ENCODE assay signal across 31 mouse cellular contexts in the genomic region with DNA sequence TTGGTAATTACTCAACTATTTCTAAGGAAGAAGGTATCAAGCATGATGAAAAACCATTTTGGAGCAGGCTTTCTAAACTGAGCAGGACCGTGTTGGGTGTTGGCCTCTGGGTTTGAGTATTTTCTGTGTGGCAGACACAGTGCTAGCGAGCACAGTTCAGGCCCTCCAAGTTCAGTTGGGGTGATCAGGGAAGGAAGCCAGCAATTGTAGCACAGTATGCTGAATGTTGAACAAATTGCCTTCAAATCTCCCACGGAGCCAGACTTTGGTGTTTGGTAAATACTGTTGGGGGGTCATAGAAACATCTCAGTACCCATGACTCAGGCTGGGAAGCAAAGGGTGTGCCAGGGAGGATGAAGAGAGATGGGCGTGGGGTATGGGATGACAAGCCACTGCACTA. TPM values are rescaled to one million over a fixed set of nuclear protein-coding genes. Genes with fewer than 3 reads are reported as not detected.
"Had no signal": no experiment of that assay in that cellular context is flagged by ENCODE, and none has a peak within 500 bp of the region (broad histone marks: within the 10 kb centered on the region; RNA-seq: fewer than 3 reads in every experiment).

No protein-coding gene starts in this region.

- DNase-seq: cerebellum, adult 2 months; cerebellum, adult 8-10 months; cerebellum, adult 9-10 months; cerebellum, adult 9-11 months; cerebellum, postnatal 10 days; cerebellum, postnatal 14 days; cerebellum, postnatal 25 days; cerebellum, postnatal 36 days; embryo, embryonic 11 days; forebrain, postnatal 0 days; gastrocnemius, adult 2 months; gastrocnemius, postnatal 10 days; gastrocnemius, postnatal 14 days; gastrocnemius, postnatal 25 days; gastrocnemius, postnatal 36 days; heart, adult 18-20 months; heart, adult 2 months had no signal

- H3K27me3 ChIP-seq: embryonic facial prominence, embryonic 12.5 days; embryonic facial prominence, embryonic 13.5 days; embryonic facial prominence, embryonic 15.5 days; forebrain, embryonic 12.5 days; forebrain, embryonic 13.5 days; forebrain, embryonic 15.5 days had no signal

- H3K9ac ChIP-seq: embryonic facial prominence, embryonic 12.5 days; embryonic facial prominence, embryonic 13.5 days; embryonic facial prominence, embryonic 15.5 days; forebrain, embryonic 12.5 days; forebrain, embryonic 13.5 days; forebrain, embryonic 15.5 days; forebrain, postnatal 0 days had no signal

- H3K4me2 ChIP-seq: embryonic facial prominence, embryonic 12.5 days; embryonic facial prominence, embryonic 13.5 days; embryonic facial prominence, embryonic 15.5 days; forebrain, embryonic 12.5 days; forebrain, embryonic 13.5 days; forebrain, embryonic 15.5 days had no signal

- H3K27ac ChIP-seq: embryonic facial prominence, embryonic 10.5 days; embryonic facial prominence, embryonic 12.5 days; embryonic facial prominence, embryonic 13.5 days; embryonic facial prominence, embryonic 15.5 days; forebrain, embryonic 10.5 days; forebrain, embryonic 12.5 days; forebrain, embryonic 13.5 days; forebrain, embryonic 15.5 days; gastrocnemius, adult 2 months; heart, adult 2 months had no signal

- H3K36me3 ChIP-seq: embryonic facial prominence, embryonic 10.5 days; embryonic facial prominence, embryonic 12.5 days; embryonic facial prominence, embryonic 13.5 days; embryonic facial prominence, embryonic 15.5 days; forebrain, embryonic 10.5 days; forebrain, embryonic 12.5 days; forebrain, embryonic 15.5 days had no signal

- H3K9me3 ChIP-seq: embryonic facial prominence, embryonic 10.5 days; embryonic facial prominence, embryonic 12.5 days; embryonic facial prominence, embryonic 15.5 days; forebrain, embryonic 10.5 days; forebrain, embryonic 12.5 days; forebrain, embryonic 13.5 days; forebrain, embryonic 15.5 days had no signal

- H3K4me3 ChIP-seq: embryonic facial prominence, embryonic 10.5 days; embryonic facial prominence, embryonic 12.5 days; embryonic facial prominence, embryonic 13.5 days; embryonic facial prominence, embryonic 15.5 days; erythroblast, embryonic 14.5 days; forebrain, embryonic 10.5 days; forebrain, embryonic 12.5 days; forebrain, embryonic 13.5 days; forebrain, embryonic 15.5 days; gastrocnemius, adult 2 months; heart, adult 2 months had no signal

- H3K4me1 ChIP-seq: embryonic facial prominence, embryonic 10.5 days; embryonic facial prominence, embryonic 12.5 days; embryonic facial prominence, embryonic 13.5 days; embryonic facial prominence, embryonic 15.5 days; forebrain, embryonic 10.5 days; forebrain, embryonic 12.5 days; forebrain, embryonic 13.5 days; forebrain, embryonic 15.5 days had no signal

- ATAC-seq: forebrain, embryonic 13.5 days; forebrain, embryonic 14.5 days; forebrain, embryonic 15.5 days; forebrain, embryonic 16.5 days; forebrain, postnatal 0 days had no signal

RNA-seq across cellular contexts. Expression of gene Calml3, which starts 43.0 kb away (rescaled TPM):
- polyA plus RNA-seq: cerebellum, adult 2 months; cortical plate, adult 2 months; embryonic facial prominence, embryonic 10.5 days; erythroblast, embryonic 14.5 days; forebrain, embryonic 10.5 days; forebrain, embryonic 11.5 days; forebrain, embryonic 12.5 days; forebrain, embryonic 13.5 days; forebrain, embryonic 14.5 days; forebrain, embryonic 15.5 days; forebrain, embryonic 16.5 days; forebrain, postnatal 0 days; frontal cortex, adult 2 months had no signal
